Mouse (Mus musculus): Measurements from ENCODE around the gene C8a. TPM values are rescaled to one million over a fixed set of nuclear protein-coding genes. Genes with fewer than 3 reads are reported as not detected.

Gene C8a
- polyA plus RNA-seq, 1 experiment, result 0.04 TPM

DNA sequence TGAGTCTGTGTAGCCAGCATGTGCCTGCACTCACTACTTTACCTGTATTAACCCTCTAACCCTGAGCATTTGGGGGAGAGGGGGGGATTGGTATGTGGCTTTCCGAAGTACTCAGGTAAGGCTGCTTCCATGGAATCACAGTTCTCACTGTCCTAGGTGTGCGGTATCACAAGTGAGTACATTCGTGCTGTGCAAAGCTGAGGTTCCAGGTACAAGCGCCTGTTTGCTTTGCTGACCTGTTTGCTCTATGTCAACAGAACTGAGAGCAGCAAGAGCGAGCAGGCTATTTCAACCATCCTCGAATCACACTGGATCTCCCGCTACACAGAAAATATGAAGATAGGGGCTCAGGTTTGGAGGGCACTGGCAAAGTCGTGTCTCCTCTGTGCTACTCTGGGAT, 110.1 kb downstream of the C8a start, which contains the start of gene C8b:
Gene C8b (plus strand): TSS at position 253 of the 400 bp plus-strand sequence.
- no peak for DNase-seq (ENCODE audit: low read depth)
- no peak for TF ChIP-seq CTCF (IDR thresholded peaks at IDR 0.05; ENCODE audit: borderline replicate concordance, extremely low read depth, insufficient read depth, insufficient read length)
- no peak for TF ChIP-seq POLR2A (IDR thresholded peaks at IDR 0.05; ENCODE audit: borderline replicate concordance, extremely low read depth, insufficient read depth, insufficient read length, poor library complexity, severe bottlenecking)

Other genes with a start within 250 kb of the C8a start
- gene C8b, start 110.1 kb downstream of the C8a start, polyA plus RNA-seq (2012; rRNA removed), result 0.19 TPM in 2 replicates
- gene Gm17662, start 19.1 kb downstream of the C8a start, polyA plus RNA-seq (2012; rRNA removed), result not detected in 2 replicates
- gene Fyb2, start 37.1 kb upstream of the C8a start, polyA plus RNA-seq (2012; rRNA removed), result 0.23 and 0.24 TPM in 2 replicates
- gene Prkaa2, start 233.5 kb upstream of the C8a start, polyA plus RNA-seq (2012; rRNA removed), result 8.5 and 11.8 TPM in 2 replicates